Mouse (Mus musculus) heart, embryonic 14.5 days (tissue): ENCODE data around the gene Odf4. TPM values are rescaled to one million over a fixed set of nuclear protein-coding genes. Genes with fewer than 3 reads are reported as not detected.

Experiments used
- ATAC-seq: fragments of 200-750 bp; cut with Nextera tagmentation; 2 replicates; pipeline ENCODE4 v1.8.0; 2017; ENCODE audit warnings: low read depth, moderate TSS enrichment; ENCODE audit not compliant: insufficient number of reproducible peaks, insufficient read depth, low FRiP score
- H3K27ac ChIP-seq, 2 experiments: fragments of 200-500 bp in 1 of 2; fragments of 300-500 bp in 1 of 2; sonication (generic) in 1 of 2; replicated peaks in 1 of 2; 2 replicates each; pipeline ENCODE4 v1.5.1; 2012 to 2014; ENCODE audit warnings: low read depth in 2 of 2, low read length in 2 of 2, control low read depth in 1 of 2, mild to moderate bottlenecking in 1 of 2, mixed read lengths in 1 of 2; ENCODE audit not compliant: control insufficient read depth in 1 of 2, insufficient read depth in 1 of 2
- H3K27me3 ChIP-seq: fragments of 300-500 bp; sonication (generic); 2 replicates; pipeline ENCODE4 v1.6.1; 2014; ENCODE audit warnings: mild to moderate bottlenecking, low read length, control low read depth; ENCODE audit not compliant: control insufficient read depth, insufficient read depth
- H3K36me3 ChIP-seq: fragments of 300-500 bp; sonication (generic); 2 replicates; pipeline ENCODE4 v1.6.1; 2014; ENCODE audit warnings: mild to moderate bottlenecking, control low read depth, low read length, mixed read lengths; ENCODE audit not compliant: control insufficient read depth, insufficient read depth
- H3K4me1 ChIP-seq, 2 experiments: fragments of 200-500 bp in 1 of 2; fragments of 300-500 bp in 1 of 2; sonication (generic) in 1 of 2; 2 replicates each; pipeline ENCODE4 v1.6.1; 2012 to 2014; ENCODE audit warnings: low read length in 2 of 2, control low read depth in 1 of 2, mixed read lengths in 1 of 2; ENCODE audit not compliant: control insufficient read depth in 2 of 2, insufficient read depth in 2 of 2
- H3K4me2 ChIP-seq: fragments of 300-500 bp; sonication (generic); 2 replicates; pipeline ENCODE4 v1.6.1; 2014; ENCODE audit warnings: mild to moderate bottlenecking, low read length
- H3K4me3 ChIP-seq, 2 experiments: fragments of 200-500 bp in 1 of 2; fragments of 300-500 bp in 1 of 2; sonication (generic) in 1 of 2; 2 replicates each; pipeline ENCODE4 v1.5.1; 2012 to 2014; ENCODE audit warnings: low read length in 2 of 2, mild to moderate bottlenecking in 2 of 2, control low read depth in 1 of 2, low read depth in 1 of 2, moderate library complexity in 1 of 2; ENCODE audit not compliant: control insufficient read depth in 1 of 2, insufficient read depth in 1 of 2
- H3K9ac ChIP-seq: fragments of 300-500 bp; sonication (generic); 2 replicates; pipeline ENCODE4 v1.6.1; 2014; ENCODE audit warnings: mild to moderate bottlenecking, low read length
- H3K9me3 ChIP-seq: fragments of 300-500 bp; sonication (generic); 2 replicates; pipeline ENCODE4 v1.6.1; 2016; ENCODE audit warnings: low read length, control low read depth; ENCODE audit not compliant: control insufficient read depth
- WGBS: fragments of 180-500 bp; shearing (Covaris S2); extraction: QIAGEN DNeasy Blood & Tissue Kit; methylation state at CpG from one replicate; pipeline ENCODE4 v1.1.7; 2014; 5-methylcytosine and 5-hydroxymethylcytosine counted together
- polyA plus RNA-seq: library from polyadenylated mRNA; unstranded; fragments of >200 nt; fragmentation: Nextera tagmentation; extraction: Ambion mirVana; gene quantifications from 2 replicates; pipeline ENCODE4 v1.2.1, GENCODE M21; 2014

Gene Odf4
- polyA plus RNA-seq, 1 experiment from 2014 or later: not detected

GRCm38 (mm10) chr11:68957971-68958370 lies 31.1 kb upstream of the Odf4 start:
- Histone ChIP-seq H3K9ac (peak overlapping the region; percentile 62; the same call in 1 of the 2 replicates), H3K27me3 (peaks cover 11% of the 10 kb centered on the region; the same call in 1 of the 2 replicates), H3K27ac (no peak overlapping the region), H3K4me2 (peak overlapping the region; percentile 53; the same call in 1 of the 2 replicates), H3K4me3 (no peak overlapping the region), H3K36me3 (no peaks in the 10 kb centered on the region), H3K9me3 (no peaks in the 10 kb centered on the region), H3K4me1 (peaks cover 6 to 17% of the 10 kb centered on the region in 2 experiments)
- ATAC-seq: no peak
- 100% methylated on average over 1 of the region's 1 CpGs for WGBS

GRCm38 (mm10) chr11:68957308-68957707 lies 30.4 kb upstream of the Odf4 start, which contains the start of gene Arhgef15:
TSS of gene Arhgef15 (minus strand) at chr11:68957480.
- H3K9me3 ChIP-seq: no peaks in the 10 kb centered on the region
- no peaks in the 10 kb centered on the region for H3K36me3 ChIP-seq
- peak within 1 kb of the TSS; percentile 62 for H3K9ac ChIP-seq
- H3K27me3 ChIP-seq: peaks cover 13% of the 10 kb centered on the region; the same call in 1 of the 2 replicates
- 37% methylated on average over 8 of the region's 8 CpGs for WGBS
- H3K4me1 ChIP-seq: peaks cover 6 to 17% of the 10 kb centered on the region in 2 experiments
- peak within 1 kb of the TSS; percentile 63 to 76 for H3K27ac ChIP-seq
- peak within 1 kb of the TSS; percentile 53 for H3K4me2 ChIP-seq
- peak within 1 kb of the TSS; percentile 36 to 42 for H3K4me3 ChIP-seq
- no peak for ATAC-seq

GRCm38 (mm10) chr11:68956697-68957096 lies 29.8 kb upstream of the Odf4 start:
- ATAC-seq: peak; percentile 57; the same call in 1 of the 2 replicates
- peak overlapping the region; percentile 53 for H3K4me2 ChIP-seq
- no peaks in the 10 kb centered on the region for H3K36me3 ChIP-seq
- 30% methylated on average over 13 of the region's 13 CpGs for WGBS
- H3K27ac ChIP-seq: peak overlapping the region; percentile 63 to 76
- H3K4me3 ChIP-seq: peak overlapping the region; percentile 36 to 42
- H3K27me3 ChIP-seq: peaks cover 13% of the 10 kb centered on the region; the same call in 1 of the 2 replicates
- H3K9ac ChIP-seq: peak overlapping the region; percentile 62
- no peaks in the 10 kb centered on the region for H3K9me3 ChIP-seq
- peaks cover 6 to 17% of the 10 kb centered on the region in 2 experiments for H3K4me1 ChIP-seq

GRCm38 (mm10) chr11:68956107-68956506 lies 29.2 kb upstream of the Odf4 start:
- H3K9ac ChIP-seq: peak overlapping the region; percentile 62
- peaks cover 6 to 17% of the 10 kb centered on the region in 2 experiments for H3K4me1 ChIP-seq
- H3K27ac ChIP-seq: peak overlapping the region; percentile 63 to 76
- peaks cover 4% of the 10 kb centered on the region; the same call in 1 of the 2 replicates for H3K36me3 ChIP-seq
- 19% methylated on average over 2 of the region's 3 CpGs for WGBS
- no peaks in the 10 kb centered on the region for H3K9me3 ChIP-seq
- ATAC-seq: peak; percentile 37; the same call in 1 of the 2 replicates
- peak overlapping the region; percentile 36 to 42 for H3K4me3 ChIP-seq
- peaks cover 16% of the 10 kb centered on the region; the same call in 1 of the 2 replicates for H3K27me3 ChIP-seq
- peak overlapping the region; percentile 53 for H3K4me2 ChIP-seq

GRCm38 (mm10) chr11:68955473-68955872 lies 28.6 kb upstream of the Odf4 start:
- WGBS: 73% methylated on average over 5 of the region's 5 CpGs
- peaks cover 16% of the 10 kb centered on the region; the same call in 1 of the 2 replicates for H3K27me3 ChIP-seq
- H3K4me1 ChIP-seq: peaks cover 6 to 17% of the 10 kb centered on the region in 2 experiments
- H3K4me3 ChIP-seq: peak overlapping the region; percentile 7 to 46; a peak in 2 of 4 replicates
- no peaks in the 10 kb centered on the region for H3K9me3 ChIP-seq
- H3K4me2 ChIP-seq: peak overlapping the region; percentile 87
- ATAC-seq: no peak
- H3K27ac ChIP-seq: no peak overlapping the region
- H3K36me3 ChIP-seq: peaks cover 7% of the 10 kb centered on the region; the same call in 1 of the 2 replicates
- no peak overlapping the region for H3K9ac ChIP-seq

- no peak for ATAC-seq
- peaks cover 16% of the 10 kb centered on the region; the same call in 1 of the 2 replicates for H3K27me3 ChIP-seq
- 2% methylated on average over 17 of the region's 17 CpGs for WGBS
- no peaks in the 10 kb centered on the region for H3K9me3 ChIP-seq
- H3K27ac ChIP-seq: no peak overlapping the region
- H3K36me3 ChIP-seq: peaks cover 7% of the 10 kb centered on the region; the same call in 1 of the 2 replicates
- peak overlapping the region; percentile 70 for H3K9ac ChIP-seq
- peak overlapping the region; percentile 40 to 46 for H3K4me3 ChIP-seq
- H3K4me2 ChIP-seq: peak overlapping the region; percentile 87
- peaks cover 6 to 17% of the 10 kb centered on the region in 2 experiments for H3K4me1 ChIP-seq
These were observed 27.5 kb upstream of the Odf4 start for GRCm38 (mm10) chr11:68954408-68954807.

GRCm38 (mm10) chr11:68953903-68954302 lies 27.0 kb upstream of the Odf4 start:
- Histone ChIP-seq H3K27ac (no peak overlapping the region), H3K4me1 (peaks cover 6 to 17% of the 10 kb centered on the region in 2 experiments), H3K9me3 (no peaks in the 10 kb centered on the region), H3K27me3 (peaks cover 16% of the 10 kb centered on the region; the same call in 1 of the 2 replicates), H3K9ac (peak overlapping the region; percentile 70; the same call in 1 of the 2 replicates), H3K36me3 (peaks cover 10% of the 10 kb centered on the region; the same call in 1 of the 2 replicates), H3K4me2 (peak overlapping the region; percentile 87), H3K4me3 (peak overlapping the region; percentile 40 to 46)
- 13% methylated on average over 13 of the region's 13 CpGs for WGBS
- no peak for ATAC-seq
